Mouse (Mus musculus) adrenal gland, adult 18-20 months (tissue): ENCODE results near the gene Kcnn4. TPM values are rescaled to one million over a fixed set of nuclear protein-coding genes. Genes with fewer than 3 reads are reported as not detected.
A peak's percentile ranks its signal among the peaks of the same experiment; 100 is the strongest.
"Not testable (repeated sequence)": the region's sequence is repeated elsewhere in the genome, so short reads cannot be mapped to it uniquely, and the experiment has no call there.

ENCODE experiments used
- DNase-seq, 2 experiments: peaks; one replicate each; pipeline ENCODE4 v3.0.0; 2021 to 2022; ENCODE audit warnings: low spot score in 2 of 2
- total RNA-seq, 2 experiments: library from RNA; stranded (reverse); gene quantifications; 1 replicate in 1 of 2; 2 replicates in 1 of 2; pipeline ENCODE4 v1.2.3; 2021

Gene Kcnn4
- total RNA-seq, 2 experiments from 2014 or later = 0.60 to 1.5 TPM

- DNase-seq = no peak
Observed at GRCm38 (mm10) chr7:24389516-24390187, 19.6 kb downstream of the Kcnn4 start.

GRCm38 (mm10) chr7:24390512-24390911 lies 20.4 kb downstream of the Kcnn4 start:
- DNase-seq = no peak

DNA sequence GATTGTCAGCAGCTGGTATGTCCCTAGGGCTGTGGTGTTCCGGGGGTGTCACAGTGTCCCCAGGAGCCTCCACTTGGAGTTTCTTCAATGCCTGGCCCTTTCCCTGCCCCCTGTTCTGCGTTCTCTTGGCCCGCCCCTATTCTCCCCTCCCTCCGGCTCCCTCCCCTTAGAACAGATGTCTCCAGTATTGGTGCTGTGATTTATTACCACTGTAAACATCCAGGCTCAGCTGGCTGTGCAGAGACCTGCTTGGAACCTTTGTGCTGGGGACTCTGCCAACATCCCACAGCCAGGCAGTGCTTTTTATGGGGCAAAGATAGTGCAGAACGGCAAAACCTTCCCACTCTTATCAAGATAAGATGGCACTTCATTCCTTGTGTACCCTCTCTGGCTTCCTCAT lies 21.0 kb downstream of the Kcnn4 start:
- no peak for DNase-seq

- no peak for DNase-seq
Observed at GRCm38 (mm10) chr7:24391687-24392086, 21.6 kb downstream of the Kcnn4 start.

DNA sequence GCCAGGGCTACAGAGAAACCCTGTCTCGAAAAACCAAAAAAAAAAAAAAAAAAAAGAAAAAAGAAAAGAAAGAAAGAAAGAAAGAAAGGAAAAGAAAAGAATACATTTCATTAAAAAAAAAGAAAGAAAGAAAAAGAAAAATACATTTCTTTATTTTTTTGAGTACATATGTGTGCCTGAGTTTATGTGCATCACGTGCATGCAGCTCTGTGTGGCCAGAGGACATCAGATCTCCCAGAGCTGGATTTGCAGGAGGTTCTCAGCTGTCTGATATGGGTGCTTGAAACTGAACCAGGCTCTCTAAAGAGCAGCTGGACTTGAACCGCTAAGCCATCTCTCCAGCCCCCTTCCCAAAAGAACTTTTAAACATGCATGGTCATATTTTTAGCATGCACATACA lies 24.0 kb downstream of the Kcnn4 start:
- no peak for DNase-seq

DNA sequence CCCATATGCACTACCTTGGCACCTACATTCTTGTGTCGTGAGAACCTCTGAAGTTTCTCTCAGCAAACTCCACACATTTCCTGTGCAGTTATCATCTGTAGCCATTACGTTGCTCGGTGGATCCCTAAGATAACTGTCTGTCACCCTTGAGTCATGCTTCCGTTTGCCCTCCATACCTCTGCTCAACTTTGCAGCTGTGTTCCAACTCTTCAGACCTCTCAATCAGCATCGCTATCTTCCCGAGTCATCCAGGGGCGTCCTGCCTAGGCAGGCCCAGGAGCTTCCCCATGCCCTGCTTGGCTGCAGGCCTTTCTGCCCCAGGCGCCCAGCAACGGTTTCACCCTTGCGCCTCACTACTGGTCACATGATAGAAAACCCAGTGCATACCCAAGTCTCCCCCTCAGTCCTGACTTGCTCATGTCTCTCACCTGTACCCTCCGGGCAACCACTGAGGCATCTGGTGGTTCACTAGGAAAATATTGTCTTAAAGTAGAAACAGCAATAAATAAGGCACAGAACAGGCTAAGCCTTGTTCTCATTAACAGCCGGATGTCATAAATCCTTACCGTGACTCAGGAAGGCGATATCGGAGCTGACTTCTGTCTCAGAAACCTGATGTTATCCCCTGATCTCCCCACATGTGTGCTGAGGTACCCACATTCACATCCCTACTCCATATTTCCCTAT lies 24.6 kb downstream of the Kcnn4 start:
- DNase-seq = no peak

- no peak for DNase-seq
Observed at GRCm38 (mm10) chr7:24396832-24397231, 26.8 kb downstream of the Kcnn4 start.

DNA sequence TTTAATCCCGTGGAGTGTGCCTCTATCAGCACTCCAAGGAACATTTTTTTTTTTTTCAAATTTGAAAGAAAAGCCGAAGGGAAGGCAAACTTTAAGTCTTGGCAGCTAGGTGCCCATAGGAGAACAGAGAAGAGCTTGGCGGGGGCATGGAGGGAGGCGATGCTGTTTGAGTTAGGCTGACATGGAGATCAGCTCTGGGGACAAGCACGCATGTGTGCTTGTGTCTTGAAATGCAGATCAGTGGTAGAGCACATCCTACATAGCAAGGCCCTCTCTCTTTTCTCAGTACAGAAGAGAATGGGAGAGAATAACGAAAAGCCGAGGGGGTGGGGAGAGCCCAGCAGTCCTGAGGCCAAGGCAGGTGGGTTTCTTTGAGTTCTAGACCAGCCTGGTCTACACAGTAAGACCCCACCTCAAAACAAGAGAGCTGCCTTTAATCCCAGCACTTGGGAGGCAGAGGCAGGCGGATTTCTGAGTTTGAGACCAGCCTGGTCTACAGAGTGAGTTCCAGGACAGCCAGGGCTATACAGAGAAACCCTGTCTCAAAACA lies 28.4 kb downstream of the Kcnn4 start:
- no peak for DNase-seq

DNA sequence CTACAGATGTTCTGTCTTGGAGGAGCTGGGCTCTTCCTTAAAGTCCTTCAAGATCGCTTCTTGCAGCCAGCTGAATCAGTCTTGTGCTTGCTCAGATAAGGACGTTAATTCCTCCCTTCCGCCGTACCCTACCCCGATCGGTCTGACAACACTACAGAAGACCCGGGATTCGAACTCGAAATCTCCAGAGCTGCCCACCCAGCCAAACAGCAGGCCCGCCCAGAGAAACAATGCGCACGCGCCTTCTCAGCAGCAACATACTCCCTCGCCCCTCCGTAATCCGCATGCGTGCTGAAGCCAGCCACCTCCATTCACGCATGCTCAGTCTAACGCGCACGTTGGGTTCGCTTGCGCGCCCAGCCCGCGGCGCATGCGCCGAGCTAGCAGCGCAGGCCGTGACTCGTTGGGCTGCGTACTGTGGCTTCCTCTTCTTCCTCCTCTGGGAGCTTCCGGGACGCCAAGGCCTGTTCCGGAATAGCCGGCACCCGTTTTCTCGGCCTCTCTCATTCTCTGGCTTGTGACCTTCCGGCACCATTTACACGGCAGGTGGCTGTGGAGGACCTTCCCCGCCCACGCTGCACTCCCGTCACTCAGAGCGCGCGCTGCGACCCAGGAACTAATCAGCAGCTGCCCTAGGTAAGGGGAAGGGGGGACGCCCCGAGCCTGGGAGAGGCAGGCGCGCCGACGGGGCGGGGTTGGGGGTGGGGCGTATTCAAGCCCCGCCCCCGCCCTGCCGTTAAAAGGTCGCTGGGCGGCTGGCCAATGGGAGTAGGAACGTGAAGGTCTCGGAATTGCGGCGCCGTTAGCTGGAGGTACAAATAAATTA lies 29.4 kb downstream of the Kcnn4 start, which contains the start of gene Smg9:
Smg9 (plus strand) TSS at position 364 of the 826 bp plus-strand sequence.
- peak; percentile 90 to 93 for DNase-seq

- no peak for DNase-seq
Observed at GRCm38 (mm10) chr7:24400082-24400452, 30.0 kb downstream of the Kcnn4 start.

GRCm38 (mm10) chr7:24400489-24400888 lies 30.4 kb downstream of the Kcnn4 start:
- DNase-seq = not testable (repeated sequence)

DNA sequence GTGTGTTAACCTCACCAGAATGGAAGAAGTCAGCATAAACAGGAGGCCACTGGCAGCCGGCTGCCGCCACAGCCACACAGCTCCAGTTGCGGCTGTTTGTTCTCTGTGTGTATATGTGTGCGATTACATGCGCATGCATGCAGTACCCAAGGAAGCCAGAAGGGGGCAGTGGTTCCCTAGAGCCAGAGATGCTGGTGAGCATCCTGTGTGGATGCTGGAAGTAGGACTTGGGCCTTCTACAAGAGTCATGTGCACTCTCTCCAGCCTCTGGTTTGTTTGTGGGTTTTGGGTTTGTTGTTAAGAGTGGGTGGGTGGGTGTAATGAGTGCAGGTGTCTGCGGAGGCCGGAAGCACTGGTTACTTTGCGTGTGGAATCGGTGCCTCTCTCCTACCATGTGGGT lies 32.8 kb downstream of the Kcnn4 start:
- DNase-seq = no peak

DNA sequence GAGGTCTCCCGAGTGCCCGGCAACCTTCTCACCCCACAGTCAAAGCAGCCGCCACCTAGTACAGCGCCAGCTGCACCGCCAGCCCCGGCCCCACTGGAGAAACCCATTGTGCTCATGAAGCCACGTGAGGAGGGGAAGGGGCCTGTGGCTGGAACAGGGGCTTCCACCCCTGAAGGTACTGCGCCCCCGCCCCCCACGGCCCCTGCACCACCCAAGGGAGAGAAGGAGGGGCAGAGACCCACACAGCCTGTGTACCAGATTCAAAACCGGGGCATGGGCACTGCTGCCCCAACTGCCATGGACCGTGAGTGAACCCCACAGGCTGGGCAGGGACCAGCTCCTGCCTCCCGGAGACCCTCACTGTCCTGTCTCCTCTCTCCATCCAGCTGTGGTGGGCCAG lies 35.6 kb downstream of the Kcnn4 start:
- DNase-seq = no peak

GRCm38 (mm10) chr7:24406528-24407344 lies 36.7 kb downstream of the Kcnn4 start:
- DNase-seq = peak; percentile 58 to 66

DNA sequence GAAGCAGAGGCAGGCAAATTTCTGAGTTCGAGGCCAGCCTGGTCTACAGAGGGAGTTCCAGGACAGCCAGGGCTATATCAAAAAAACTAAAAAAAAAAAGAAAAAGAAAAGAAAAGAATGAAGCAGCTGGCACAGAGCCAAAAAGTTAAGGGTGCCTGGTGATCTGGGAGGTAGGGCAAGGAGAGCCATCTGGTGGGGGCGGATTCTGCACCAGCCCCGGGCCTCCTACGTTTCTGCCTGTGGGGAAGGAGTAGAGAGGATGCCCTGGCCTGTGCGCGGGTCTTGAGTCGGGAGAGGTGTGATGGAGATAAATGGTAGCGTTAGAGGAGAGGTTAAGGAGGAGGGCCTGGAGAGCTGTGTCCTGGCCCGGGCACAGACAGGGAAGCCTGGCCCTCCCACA lies 38.1 kb downstream of the Kcnn4 start:
- no peak for DNase-seq

DNA sequence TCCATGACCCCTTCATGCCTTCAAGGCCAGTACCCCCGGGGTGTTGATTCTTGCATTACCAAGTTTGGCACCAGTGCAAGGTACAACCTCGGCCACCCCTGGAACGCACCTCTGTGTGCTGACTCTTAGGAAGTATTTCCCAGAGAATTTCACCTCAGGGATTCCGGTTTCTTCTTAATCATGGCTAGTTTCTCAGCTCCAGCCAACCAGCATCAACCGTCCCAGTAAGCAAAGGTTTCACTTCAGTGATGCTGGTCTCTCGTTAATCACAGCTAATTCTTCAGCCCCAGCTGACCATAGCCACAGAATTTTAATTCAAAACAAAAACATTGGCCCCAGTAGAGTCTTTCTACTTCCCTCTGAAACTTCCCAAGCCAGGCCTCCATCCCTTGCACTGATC lies 40.1 kb downstream of the Kcnn4 start:
- DNase-seq = no peak

DNA sequence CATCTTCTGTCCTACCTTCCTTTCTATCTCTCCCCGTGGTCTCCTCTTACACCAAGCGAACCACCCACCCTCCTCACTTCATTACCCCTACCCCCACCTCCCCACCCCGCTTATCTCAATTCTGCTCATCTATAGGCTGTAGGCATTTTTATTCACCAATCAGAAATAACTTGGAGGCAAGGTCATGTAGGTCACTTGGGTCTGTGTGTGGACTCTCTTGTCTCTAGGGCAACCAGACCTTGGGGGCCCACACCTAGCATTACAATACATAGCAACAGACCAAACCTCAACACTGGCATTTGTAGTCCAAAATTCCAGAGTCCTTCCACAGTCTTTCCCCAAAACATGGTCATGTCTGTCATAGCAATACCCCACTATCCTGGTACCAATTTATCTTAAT lies 40.8 kb downstream of the Kcnn4 start:
- DNase-seq = no peak

DNA sequence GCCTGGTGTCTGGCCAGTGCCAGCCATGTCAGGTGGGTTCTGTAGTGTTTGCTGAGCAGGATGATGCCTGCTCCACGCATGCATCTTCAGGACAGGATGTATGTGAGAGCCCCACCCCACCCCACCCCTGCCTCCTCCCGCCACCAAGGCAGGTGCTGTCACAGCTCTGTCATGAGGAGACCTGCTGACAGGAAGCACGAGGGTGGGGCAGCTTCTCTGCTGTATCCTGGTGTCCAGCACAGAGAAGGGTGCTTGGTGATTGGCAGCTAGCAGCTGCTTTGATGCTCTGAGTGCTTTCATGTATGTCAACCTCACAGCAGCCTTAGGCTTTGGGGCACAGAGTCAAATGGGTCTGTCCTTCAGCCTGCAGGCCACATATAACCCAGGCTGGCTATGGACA lies 43.6 kb downstream of the Kcnn4 start:
- DNase-seq = no peak

- DNase-seq = no peak
Observed at GRCm38 (mm10) chr7:24415261-24415660, 45.2 kb downstream of the Kcnn4 start.

DNA sequence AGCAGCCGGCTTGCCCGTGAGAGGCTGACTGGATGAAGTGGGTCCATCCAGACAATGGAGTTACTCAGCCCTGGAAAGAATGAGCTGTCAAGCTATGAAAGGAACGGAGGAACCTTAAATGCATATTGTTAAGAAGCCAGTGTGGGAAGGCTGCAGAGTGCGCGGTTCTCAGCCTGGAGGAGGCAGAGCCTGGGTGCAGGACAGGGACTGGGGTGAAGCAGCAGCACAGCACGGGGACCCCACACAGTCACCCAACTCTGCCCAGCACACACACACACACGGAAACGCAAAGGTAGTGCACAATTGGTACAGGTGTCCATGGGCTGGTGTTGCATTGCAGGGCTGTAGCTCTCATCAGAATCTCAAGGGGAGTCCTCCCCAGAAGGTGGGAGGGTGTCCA lies 49.5 kb downstream of the Kcnn4 start:
- DNase-seq = no peak

- DNase-seq = no peak
Observed at GRCm38 (mm10) chr7:24421648-24422047, 51.6 kb downstream of the Kcnn4 start.
